Mouse (Mus musculus) cerebellum, postnatal 36 days (tissue): ENCODE data around the gene Magohb.
"Not testable (repeated sequence)": the region's sequence is repeated elsewhere in the genome, so short reads cannot be mapped to it uniquely, and the experiment has no call there.

ENCODE experiments used
- DNase-seq, 2 experiments: peaks; one replicate each; pipeline ENCODE4 v3.0.0; 2021 to 2022; ENCODE audit warnings: mixed read lengths in 2 of 2

The Magohb gene

DNA sequence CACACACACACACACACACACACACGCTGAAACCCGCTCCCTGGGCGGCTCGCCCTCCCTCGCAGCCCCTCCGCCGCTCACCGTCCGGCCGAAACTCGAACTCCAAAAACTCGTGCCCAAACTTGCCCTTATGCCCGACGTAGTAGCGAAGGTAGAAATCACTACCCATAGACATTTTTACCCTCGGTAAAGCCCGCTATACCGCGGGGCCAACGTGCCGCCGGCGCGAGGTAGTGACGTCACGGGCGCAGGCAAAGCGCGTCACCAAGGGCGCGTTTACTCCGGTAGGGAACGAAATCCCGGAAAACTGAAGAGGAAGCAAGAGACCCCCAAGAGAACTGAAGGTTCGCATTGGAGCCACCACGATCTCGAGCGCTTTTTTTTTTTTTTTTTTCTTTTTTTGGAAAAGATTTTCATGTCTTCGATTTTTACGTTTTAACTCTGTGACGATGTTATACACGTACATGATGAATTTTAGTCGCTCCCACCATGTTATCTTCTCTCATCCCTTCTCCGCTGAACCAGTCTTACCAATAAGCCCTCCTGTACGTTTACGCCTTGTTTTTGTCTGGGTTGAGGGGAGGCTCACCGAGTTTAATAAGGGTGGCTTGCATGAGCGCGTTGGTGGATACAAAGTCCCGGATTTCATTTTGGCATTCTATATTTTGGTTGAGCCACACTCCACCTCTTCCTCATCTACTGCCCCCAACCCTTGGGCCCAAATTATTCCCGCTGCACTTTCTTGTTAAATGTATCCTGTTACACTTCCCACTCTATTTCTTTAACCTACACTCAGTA is at the start of gene Magohb:
Gene Magohb (minus strand): TSS at position 254 of the 798 bp plus-strand sequence.
- peak; percentile 88 to 90 for DNase-seq

DNA sequence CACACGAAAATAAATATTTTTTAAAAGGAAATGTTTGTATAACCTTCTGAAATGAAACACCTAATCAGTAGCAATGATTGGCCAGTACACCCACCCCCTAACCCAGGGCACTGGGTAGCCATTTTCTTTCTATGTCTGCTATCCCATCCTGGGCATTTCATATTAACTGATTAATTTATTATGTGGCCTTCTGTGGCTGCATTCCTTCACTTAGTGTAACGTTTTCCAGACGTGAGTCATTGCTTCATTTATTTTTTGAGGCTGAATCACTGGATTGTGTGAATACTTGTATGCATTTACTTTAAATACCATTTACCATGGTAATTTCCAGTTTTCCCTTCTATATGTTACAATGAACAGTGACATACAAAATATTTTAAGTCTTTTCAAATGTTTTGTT is 47.0 kb upstream of the Magohb start:
- no peak for DNase-seq

DNA sequence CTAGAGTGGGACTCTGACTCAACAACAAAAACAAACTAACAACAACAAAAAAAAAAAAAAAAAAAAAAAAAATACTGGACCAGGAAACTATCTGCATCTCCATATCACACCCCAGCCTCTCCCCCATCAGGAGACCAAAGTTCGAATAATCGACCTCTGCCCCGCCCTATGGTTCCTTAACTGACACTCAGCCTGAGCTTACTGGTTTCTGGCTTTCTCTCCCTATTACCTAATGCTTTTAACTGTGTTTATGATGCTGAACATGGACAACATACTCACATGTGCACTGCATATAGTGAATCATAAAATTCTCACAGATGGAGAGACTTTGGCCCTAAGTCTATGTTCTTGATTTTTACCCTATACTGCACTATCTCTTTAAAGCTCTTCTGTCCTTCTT is 46.3 kb upstream of the Magohb start:
- DNase-seq, result no peak

DNA sequence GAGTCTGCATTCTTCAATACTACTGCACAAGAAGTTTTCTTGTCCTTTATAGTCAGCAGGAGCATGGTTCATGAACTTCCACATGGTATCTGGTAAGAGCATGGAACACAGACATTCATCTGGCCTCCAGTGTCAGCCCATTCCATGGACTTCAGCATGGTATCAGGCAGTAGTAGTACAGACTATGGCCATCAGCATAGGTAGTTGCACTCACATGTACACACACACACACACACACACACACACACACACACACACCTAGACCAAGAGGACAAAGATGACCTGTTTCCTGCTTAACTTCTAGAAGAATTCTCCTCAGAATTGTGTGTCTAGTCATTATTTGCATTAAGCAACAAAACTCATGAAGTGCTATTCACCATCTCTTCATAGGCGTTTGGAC is 45.7 kb upstream of the Magohb start:
- no peak for DNase-seq

DNA sequence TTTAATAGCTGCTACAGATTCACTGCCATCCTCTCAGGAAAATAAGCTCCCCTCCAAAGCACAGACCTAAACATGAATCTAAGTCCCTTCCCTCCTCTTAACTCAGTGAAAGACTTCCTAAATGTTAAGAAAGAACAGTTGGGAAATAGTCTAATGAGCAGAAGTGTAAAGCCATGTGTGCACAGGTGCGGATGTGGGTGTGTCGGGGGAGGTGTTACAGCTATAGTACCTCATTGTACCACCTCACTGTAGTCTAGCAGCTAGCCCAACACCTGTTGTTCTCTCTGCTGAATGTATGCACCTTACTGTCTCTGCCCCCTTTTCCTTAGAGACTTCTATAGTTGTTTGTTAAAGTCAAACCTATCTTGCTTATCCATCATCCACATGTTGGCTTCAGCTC is 34.0 kb upstream of the Magohb start:
- no peak for DNase-seq

DNA sequence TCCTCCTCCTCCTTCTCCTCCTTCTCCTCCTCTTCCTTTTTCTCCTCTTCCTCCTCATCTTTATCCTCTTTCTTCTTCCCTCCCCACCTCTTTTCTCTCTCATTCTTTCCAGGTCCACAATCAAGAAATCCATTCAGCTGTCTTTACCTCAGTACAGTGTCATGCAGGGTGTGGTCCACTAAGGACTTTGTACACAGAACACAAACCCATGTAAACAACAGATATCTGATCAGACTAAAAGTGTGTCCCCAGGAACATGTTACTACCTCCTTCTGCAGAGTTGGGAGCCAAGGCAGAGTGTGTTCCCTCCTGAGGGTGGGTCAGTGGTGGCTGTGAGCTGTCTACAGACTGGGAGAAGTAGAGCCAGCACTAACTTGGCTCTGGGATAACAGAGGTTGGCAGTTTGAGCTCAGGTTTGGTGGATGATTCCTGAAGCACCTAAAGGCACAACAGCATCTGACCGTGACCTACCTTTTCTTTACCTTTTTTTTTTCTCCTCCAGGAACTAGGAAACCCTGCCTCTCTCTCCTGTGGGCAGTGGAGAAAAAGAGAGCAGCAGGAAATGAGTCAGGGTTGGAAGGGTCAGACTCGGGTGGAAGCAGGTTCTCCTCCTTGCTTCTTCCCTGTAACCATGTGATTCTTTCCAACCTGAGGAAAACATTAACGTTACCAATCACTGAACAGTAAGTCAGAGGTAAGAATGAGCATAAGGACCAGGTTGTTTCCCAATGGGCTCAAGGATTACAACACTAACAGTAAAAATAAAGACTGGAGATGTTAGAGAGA is 29.0 kb upstream of the Magohb start:
- DNase-seq, result no peak

DNA sequence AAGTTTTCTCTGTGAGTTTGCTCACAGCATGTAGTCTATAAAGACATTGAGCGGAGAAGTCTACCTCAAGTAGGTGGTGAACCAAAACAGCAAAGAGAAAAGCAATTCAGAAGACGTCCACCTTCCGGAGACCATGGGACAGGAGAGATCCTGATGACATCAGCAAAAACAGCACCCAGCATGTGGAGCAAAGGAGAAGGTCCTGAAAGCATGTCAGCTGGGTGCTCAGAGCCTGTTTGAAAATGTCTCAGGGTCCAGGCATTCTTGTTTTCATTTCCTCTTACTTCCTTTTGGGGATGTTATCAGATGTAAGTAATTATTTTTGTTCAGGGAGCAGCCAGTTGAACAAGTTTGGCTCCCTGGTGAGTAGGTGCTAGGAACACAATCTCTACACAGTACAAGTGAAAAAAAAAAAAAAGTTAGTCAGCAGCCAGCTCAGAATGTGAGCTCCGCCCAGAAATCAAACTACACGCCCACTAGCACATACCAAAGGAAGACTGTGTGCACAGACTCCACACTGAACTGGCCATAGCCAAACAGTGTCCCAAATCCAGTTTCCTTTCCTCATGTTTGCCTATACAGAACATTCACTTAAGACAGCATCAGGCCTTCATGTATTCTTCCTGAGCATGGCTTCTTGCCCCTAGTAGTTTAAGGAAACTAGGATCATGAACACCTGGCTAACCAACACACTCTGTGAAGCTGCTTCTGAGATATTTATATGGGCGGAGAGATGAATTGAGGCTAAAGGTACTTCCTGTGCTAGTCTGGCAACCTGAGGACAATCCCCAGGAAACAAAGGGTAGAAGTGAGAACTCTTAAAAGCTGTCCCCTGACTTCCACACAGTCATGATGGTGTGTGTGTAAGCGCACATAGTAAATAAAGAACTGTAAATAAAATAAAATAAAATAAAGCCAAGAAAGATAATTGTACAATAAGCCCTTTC is 23.4 kb upstream of the Magohb start:
- DNase-seq, result no peak

DNA sequence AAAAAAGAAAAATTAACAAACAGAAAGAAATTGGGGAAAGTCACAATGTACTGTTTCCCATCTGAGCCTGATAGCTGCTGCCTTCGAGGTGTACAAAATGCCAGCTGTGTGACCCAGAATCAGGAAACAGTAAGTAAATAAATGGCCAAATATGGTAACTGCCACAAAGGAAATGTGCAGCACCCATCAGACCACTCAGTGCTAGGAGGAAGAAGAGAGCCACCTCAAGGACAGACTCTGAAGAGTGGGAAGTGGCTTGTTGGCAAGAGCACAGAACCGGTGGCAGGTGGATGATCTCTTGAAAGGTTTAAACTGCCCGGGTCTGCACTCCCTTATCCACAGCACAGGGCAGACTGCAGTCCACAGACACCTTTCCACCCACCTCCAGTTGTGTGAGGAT is 15.0 kb upstream of the Magohb start:
- DNase-seq, result no peak

DNA sequence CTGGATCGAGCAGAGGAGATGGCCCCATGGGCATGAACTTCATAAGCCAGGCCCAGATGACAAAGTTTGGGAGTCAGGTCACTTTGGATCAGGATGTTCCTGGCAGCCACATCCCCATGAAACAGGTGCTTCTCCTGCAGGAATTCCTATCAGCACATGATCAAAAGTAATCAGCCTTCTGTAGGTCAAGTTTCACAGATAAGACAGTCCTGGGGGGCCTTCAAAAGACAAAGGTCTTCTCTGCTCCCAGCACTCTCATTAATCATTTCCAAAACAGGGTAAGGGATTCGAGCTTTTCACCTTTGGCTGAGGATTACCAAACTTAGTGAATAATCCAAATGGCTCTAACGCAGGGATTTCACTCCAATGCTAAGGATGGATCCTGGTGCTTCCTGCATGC is 11.7 kb upstream of the Magohb start:
- no peak for DNase-seq

DNA sequence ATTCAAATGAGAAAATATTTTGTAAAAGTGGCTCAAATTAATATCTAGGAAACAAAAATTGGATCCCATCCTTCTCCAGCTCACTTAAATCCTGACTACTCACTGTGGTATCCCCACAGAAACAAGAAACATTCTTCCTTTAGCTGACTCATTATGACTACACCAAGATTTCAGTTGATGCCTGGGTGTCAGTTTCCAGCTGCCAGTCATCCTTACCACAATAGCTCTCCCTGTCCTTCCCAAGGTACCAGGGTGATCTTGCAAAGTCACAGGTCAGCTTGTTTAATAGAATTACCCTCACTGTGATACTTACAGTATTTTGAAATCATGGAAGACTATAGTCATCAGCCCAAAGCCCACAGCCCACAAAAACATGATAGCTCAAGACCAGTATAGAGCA is 5.5 kb upstream of the Magohb start:
- DNase-seq, result no peak

DNA sequence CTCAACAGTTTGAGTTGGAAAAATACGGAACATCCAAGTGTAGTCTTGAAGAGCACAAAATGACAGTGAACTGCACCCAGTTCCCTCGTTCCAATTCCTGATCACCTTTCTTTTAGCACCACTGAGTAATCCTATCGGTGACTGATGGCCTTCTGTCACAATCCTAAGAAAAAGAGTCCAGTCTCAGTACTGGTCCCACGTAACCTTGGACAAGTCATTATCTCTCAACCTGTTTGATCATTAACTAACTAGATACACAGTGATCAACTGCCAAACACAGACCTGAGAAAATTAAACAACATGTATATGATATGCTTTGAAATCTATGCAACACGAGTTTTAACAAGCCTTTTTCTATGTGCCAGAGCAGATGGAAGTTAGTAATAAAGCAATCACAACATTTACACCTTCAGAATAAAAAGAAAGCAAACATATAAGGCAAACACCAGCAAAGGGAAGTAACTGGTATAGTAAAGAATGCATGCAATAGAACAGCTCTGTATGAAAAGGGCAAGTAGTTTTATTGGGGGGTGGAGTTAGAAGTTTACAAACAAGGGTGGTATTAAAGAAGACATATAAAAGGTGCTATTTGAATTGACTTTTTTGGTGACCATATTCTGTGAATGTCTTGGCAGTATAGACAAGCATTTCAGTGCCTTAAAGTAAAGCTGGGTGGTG is 1.5 kb upstream of the Magohb start:
- DNase-seq, result no peak

DNA sequence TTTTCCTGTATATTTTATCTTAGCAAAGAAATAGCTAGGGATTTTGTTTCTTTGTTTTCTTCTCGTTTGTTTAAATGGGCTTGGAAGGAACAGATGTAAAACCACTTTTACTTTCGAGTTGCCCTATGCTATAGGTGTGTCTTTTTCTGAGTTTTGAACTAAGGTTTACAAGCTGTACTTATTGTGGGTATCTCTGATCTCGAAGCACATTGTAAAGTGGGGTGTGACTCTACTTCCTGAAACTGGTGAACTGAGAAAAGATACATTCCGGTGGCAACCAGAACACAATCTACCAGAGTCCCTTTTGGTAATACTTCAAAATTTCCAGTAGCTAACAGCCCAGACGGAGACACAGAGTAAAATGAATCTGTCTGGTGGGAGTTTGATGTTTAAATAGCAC is 872 bp upstream of the Magohb start:
- DNase-seq, result no peak

DNA sequence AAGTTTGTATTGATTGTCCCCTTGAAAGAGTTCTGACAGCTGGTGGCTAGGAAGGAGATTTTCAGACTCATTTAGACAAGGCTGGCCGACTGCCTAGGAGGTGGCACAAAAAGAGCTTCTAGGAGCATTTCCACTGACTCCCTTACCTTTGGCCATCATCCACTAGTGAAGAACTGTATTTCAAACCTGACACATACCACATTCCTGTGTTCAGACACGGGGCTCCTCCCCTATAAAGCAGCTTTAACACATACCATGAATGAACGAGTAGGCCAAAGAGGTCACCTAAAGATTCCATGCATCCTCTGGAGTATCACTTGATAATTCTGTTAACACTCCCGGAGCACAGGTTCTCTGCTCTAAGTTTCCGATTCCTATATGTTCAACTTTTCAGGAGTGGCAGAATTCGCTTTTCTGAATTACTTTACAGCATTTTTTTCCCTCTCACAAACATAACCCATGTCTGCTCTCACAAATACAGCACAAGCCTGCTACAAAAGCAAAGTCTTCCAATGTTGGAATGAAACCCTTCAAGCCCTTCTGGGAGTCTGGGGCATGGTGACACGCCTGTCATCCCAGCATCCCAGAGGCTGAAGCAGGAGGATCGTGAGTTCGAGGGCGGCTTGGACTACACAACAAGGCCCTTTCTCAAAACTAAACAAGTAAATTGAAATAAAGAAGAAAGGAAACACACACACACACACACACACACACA is 611 bp downstream of the Magohb start:
- peak in 1 of 2 experiments; percentile 10 for DNase-seq

DNA sequence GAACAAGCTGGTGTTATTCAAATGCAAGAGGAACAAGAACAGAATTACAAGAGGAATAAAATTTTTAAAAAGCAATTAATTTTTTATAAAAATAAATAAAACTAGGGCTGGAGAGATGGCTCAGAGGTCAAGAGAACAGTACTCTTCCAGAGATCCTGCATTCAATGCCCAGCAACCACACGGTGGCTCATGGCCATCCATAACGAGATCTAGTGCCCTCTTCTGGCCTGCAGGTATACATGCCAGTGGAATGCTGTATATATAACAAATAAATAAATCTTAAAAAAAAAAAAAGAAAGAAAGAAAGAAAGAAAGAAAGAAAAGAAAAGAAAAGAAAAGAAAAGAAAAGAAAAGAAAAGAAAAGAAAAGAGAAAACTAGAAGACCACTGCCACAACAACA is 2.6 kb downstream of the Magohb start:
- DNase-seq, result peak; percentile 11 to 18

DNA sequence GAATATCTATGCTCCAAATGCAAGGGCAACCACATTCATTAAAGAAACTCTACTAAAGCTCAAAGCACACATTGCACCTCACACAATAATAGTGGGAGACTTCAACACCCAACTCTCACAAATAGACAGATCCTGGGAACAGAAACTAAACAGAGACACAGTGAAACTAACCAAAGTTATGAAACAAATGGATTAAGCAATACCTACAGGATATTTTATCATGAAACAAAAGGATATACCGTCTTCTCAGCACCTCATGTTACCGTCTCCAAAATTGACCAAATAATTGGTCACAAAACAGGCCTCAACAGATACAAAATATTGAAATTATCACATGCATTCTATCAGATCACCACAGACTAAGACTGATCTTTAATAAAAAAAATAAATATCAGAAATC is 14.9 kb downstream of the Magohb start:
- not testable (repeated sequence) for DNase-seq

DNA sequence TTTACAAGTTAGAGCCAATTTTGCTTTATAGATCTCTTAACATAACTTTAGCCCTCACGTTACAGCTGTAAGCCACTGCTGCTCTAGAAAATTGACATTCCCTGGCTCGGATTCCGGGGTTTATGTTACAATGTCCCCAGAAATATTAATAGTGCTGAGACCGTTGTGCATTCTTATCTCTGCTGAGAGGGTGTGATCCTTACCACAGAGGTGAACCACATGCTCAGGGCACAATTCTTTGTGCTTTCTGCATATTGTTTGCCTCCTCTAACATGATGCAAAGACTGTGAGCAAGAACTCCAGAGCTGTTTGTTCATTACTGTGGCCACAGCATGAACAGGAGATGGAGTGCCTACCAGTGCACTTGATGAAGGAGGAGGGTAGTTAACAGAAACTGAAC is 16.4 kb downstream of the Magohb start:
- no peak for DNase-seq

DNA sequence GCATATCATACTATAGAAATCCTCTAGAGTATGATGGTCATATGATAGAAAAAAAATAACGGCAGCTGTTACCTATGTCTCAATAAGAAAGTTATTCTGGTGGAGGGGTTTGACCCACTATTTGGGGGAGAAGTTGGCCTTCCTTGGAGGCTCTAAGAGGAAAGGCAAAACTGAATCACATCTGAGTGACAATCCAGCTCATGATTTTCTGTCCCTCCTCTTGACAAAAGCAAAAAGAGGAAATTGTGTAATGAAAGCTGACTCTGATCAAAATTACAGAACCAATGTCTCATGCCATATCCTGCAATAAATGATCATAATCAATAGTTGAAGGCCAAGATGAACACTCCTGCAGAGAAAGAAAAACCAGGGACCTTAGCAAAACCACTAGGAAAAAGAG is 20.7 kb downstream of the Magohb start:
- no peak for DNase-seq

DNA sequence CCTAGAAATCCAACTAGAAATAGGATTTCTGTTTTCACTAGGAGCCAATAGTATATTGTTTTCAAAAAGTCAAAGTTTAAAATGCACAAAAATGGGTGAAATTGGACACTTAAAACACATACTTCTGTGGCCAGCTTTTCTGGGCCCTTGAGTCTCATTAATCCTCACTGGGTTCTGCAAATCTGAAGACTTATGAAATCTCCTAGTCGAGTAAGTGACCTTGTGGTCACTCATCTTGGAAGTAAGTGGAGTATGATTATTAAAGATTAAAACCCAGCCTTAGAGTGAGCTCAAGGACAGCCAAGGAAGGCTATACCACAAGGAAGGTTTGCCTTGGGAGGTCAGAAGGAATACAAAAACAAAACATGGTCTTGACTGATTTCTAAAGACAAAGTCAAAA is 22.7 kb downstream of the Magohb start:
- no peak for DNase-seq

DNA sequence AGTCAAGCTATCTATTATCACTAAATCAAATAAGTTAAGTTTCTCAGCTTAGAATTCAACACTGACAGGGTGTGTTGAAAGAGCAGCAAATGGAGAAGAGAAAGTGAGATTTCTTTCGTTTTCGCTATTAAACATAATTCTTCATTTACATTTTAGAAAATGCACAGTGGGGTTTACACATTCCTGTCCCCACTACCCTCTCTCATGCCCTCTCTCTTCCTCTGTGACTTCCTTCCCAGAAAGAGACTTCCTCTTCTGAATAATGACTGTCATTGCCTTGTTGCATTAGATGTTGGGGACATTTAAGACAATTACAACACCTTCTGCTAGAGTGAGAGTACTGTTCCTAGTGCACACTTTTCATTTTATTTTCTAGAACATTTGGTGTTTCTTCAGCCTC is 23.4 kb downstream of the Magohb start:
- DNase-seq, result no peak

DNA sequence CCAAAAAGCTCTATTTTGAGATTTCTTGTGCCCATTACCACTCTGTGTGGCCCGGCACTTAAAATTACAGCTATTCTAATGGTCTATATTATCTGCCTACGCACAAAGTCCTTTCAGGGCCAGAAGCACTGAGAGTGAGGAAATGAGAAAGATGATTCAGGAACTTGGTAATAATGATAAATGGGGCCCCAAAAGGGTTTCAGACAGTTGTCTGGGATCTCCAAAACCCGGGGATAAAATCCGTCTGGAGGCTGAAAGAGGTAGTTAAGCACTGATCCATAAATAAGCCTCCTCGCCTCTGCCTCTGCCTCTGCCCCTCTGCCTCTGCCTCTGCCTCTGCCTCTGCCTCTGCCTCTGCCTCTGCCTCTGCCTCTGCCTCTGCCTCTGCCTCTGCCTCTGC is 28.9 kb downstream of the Magohb start:
- DNase-seq, result no peak

DNA sequence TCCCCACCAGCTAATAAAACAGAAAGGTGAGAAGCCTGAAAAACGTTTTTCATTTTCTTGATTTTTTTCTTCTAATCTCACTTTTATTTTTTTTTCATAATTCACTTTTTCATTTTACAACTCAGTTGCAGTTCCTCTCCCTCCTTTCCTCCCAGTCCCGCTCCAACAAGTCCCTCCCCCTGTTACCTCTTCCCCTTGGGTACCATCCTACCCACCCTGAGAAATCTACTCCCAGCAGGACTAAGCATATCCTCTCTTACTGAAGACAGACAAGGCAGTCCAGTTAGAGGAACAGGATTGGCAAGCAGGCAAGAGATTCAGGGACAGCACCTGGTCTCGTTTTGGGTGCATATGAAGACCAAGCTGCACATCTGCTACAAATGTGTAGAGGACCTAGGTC is 30.3 kb downstream of the Magohb start:
- no peak for DNase-seq

DNA sequence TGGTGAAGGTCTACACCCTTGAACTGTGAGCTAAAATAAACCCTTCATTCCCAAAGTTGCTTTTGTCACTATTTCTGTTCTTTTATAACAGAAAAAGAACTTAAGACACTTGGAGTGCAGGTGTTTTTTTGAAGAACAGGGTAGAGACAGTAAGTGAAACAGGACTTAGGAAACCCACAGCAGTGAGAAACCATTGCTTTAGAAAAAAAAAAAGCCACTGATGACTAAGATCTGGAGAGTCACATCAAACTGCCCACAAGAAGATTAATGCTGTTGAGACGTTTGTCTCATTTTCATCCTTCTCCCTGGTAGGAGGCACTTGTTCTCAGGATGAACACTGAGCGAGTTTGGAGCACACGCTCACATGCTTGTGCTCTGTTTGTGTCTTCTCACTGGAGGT is 31.0 kb downstream of the Magohb start:
- no peak for DNase-seq
